Mouse (Mus musculus): ENCODE data around the gene Kcnj2. TPM values are rescaled to one million over a fixed set of nuclear protein-coding genes. Genes with fewer than 3 reads are reported as not detected.

Gene Kcnj2
- total RNA-seq (2014; rRNA removed; ENCODE audit: low replicate concordance), result 18.4 and 24.2 TPM in 2 replicates
- 7.1 TPM in 2 replicates for polyA plus RNA-seq (2015; fragmentation: Nextera tagmentation; extraction: Ambion mirVana)

GRCm38 (mm10) chr11:111065635-111066298, at the start of gene Kcnj2:
Gene Kcnj2 (plus strand): TSS chr11:111066164.
- H3K4me3 ChIP-seq (ENCODE audit: low read depth, low read length), result peak within 1 kb of the TSS; percentile 66
- peak; percentile 98 for ATAC-seq (ENCODE audit: insufficient read depth, low read depth)
- no peaks in the 10 kb centered on the region for H3K36me3 ChIP-seq (replicated peaks; ENCODE audit: control insufficient read depth, insufficient read depth, low read length)
- WGBS, result 1% methylated on average over 27 of the region's 28 CpGs
- TF ChIP-seq CTCF (IDR thresholded peaks at IDR 0.05; ENCODE audit: low read depth), result peak; percentile 5; the same call in 1 of the 2 replicates
- TF ChIP-seq EP300 (IDR thresholded peaks at IDR 0.05; ENCODE audit: low read depth), result no peak
- H3K27ac ChIP-seq (ENCODE audit: low read depth), result peak within 1 kb of the TSS; percentile 84
- DNase-seq (ENCODE audit: low spot score), result peak; percentile 94
- peaks cover 16% of the 10 kb centered on the region for H3K4me1 ChIP-seq (ENCODE audit: control insufficient read depth, insufficient read depth)
- no peaks in the 10 kb centered on the region for H3K9me3 ChIP-seq (replicated peaks; ENCODE audit: control insufficient read depth, low read length)
- H3K27me3 ChIP-seq (ENCODE audit: control insufficient read depth, insufficient read depth, low read length), result no peaks in the 10 kb centered on the region
- peak within 1 kb of the TSS; percentile 83 for H3K4me2 ChIP-seq (ENCODE audit: low read depth, low read length)
- H3K9ac ChIP-seq (replicated peaks; ENCODE audit: low read depth, low read length), result peak within 1 kb of the TSS; percentile 73

- whole genome bisulfite sequencing, result 78% methylated on average over 3 of the region's 3 CpGs
- Histone ChIP-seq H3K27me3 (ENCODE audit: control insufficient read depth, insufficient read depth, low read length) (no peaks in the 10 kb centered on the region), H3K9me3 (replicated peaks; ENCODE audit: control insufficient read depth, low read length) (no peaks in the 10 kb centered on the region), H3K4me1 (ENCODE audit: control insufficient read depth, insufficient read depth) (no peaks in the 10 kb centered on the region), H3K36me3 (replicated peaks; ENCODE audit: control insufficient read depth, insufficient read depth, low read length) (no peaks in the 10 kb centered on the region), H3K4me3 (ENCODE audit: low read depth, low read length) (no peak overlapping the region), H3K9ac (replicated peaks; ENCODE audit: low read depth, low read length) (no peak overlapping the region), H3K27ac (ENCODE audit: low read depth) (no peak overlapping the region), H3K4me2 (ENCODE audit: low read depth, low read length) (no peak overlapping the region)
- ATAC-seq (ENCODE audit: insufficient read depth, low read depth) (no peak), DNase-seq (ENCODE audit: low spot score) (no peak)
- TF ChIP-seq CTCF (IDR thresholded peaks at IDR 0.05; ENCODE audit: low read depth), result no peak
- TF ChIP-seq EP300 (IDR thresholded peaks at IDR 0.05; ENCODE audit: low read depth), result no peak
These were observed 49.8 kb upstream of the Kcnj2 start for GRCm38 (mm10) chr11:111016206-111016605.

- TF ChIP-seq CTCF (IDR thresholded peaks at IDR 0.05; ENCODE audit: low read depth), result no peak
- TF ChIP-seq EP300 (IDR thresholded peaks at IDR 0.05; ENCODE audit: low read depth), result no peak
- ATAC-seq (ENCODE audit: insufficient read depth, low read depth) (no peak), DNase-seq (ENCODE audit: low spot score) (no peak)
- no peaks in the 10 kb centered on the region for H3K36me3 ChIP-seq (replicated peaks; ENCODE audit: control insufficient read depth, insufficient read depth, low read length)
- no peak overlapping the region for H3K27ac ChIP-seq (ENCODE audit: low read depth)
- no peaks in the 10 kb centered on the region for H3K27me3 ChIP-seq (ENCODE audit: control insufficient read depth, insufficient read depth, low read length)
- H3K4me1 ChIP-seq (ENCODE audit: control insufficient read depth, insufficient read depth), result no peaks in the 10 kb centered on the region
- H3K9ac ChIP-seq (replicated peaks; ENCODE audit: low read depth, low read length), result no peak overlapping the region
- 61% methylated on average over 2 of the region's 2 CpGs for WGBS
- no peak overlapping the region for H3K4me2 ChIP-seq (ENCODE audit: low read depth, low read length)
- no peak overlapping the region for H3K4me3 ChIP-seq (ENCODE audit: low read depth, low read length)
- no peaks in the 10 kb centered on the region for H3K9me3 ChIP-seq (replicated peaks; ENCODE audit: control insufficient read depth, low read length)
These were observed 45.8 kb upstream of the Kcnj2 start for GRCm38 (mm10) chr11:111020211-111020610.

GRCm38 (mm10) chr11:111022681-111023281, 43.2 kb upstream of the Kcnj2 start:
- no peak for ATAC-seq (ENCODE audit: insufficient read depth, low read depth)
- Histone ChIP-seq H3K36me3 (replicated peaks; ENCODE audit: control insufficient read depth, insufficient read depth, low read length) (no peaks in the 10 kb centered on the region), H3K4me1 (ENCODE audit: control insufficient read depth, insufficient read depth) (no peaks in the 10 kb centered on the region), H3K4me3 (ENCODE audit: low read depth, low read length) (no peak overlapping the region), H3K9me3 (replicated peaks; ENCODE audit: control insufficient read depth, low read length) (no peaks in the 10 kb centered on the region), H3K27ac (ENCODE audit: low read depth) (no peak overlapping the region), H3K9ac (replicated peaks; ENCODE audit: low read depth, low read length) (no peak overlapping the region), H3K27me3 (ENCODE audit: control insufficient read depth, insufficient read depth, low read length) (no peaks in the 10 kb centered on the region), H3K4me2 (ENCODE audit: low read depth, low read length) (no peak overlapping the region)
- 71% methylated on average over 8 of the region's 8 CpGs for WGBS
- DNase-seq (ENCODE audit: low spot score), result no peak
- TF ChIP-seq EP300 (IDR thresholded peaks at IDR 0.05; ENCODE audit: low read depth) (no peak), CTCF (IDR thresholded peaks at IDR 0.05; ENCODE audit: low read depth) (no peak)

DNA sequence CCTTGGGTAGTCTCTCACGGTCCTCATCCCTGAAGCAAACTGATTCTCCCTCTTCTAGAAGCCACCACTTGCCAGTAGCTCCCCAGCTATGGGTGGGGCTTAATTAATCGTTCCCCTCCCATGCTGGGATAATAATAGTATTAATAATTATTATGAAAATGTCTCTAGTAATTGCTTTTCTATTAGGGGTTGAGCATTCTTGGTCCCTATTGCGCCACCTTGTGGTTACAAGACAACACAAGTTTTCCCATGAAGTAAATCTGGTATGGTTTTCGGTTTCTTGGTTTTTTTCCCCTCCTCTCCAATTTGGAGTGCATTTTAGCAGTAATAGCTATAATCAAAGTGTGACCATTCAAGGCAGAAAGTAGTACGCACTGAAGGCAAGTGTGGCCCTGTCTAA, 23.8 kb upstream of the Kcnj2 start:
- Histone ChIP-seq H3K27ac (ENCODE audit: low read depth) (no peak overlapping the region), H3K4me2 (ENCODE audit: low read depth, low read length) (no peak overlapping the region), H3K4me1 (ENCODE audit: control insufficient read depth, insufficient read depth) (no peaks in the 10 kb centered on the region), H3K9ac (replicated peaks; ENCODE audit: low read depth, low read length) (no peak overlapping the region), H3K4me3 (ENCODE audit: low read depth, low read length) (no peak overlapping the region), H3K9me3 (replicated peaks; ENCODE audit: control insufficient read depth, low read length) (no peaks in the 10 kb centered on the region), H3K27me3 (ENCODE audit: control insufficient read depth, insufficient read depth, low read length) (no peaks in the 10 kb centered on the region), H3K36me3 (replicated peaks; ENCODE audit: control insufficient read depth, insufficient read depth, low read length) (no peaks in the 10 kb centered on the region)
- WGBS, result 35% methylated on average over 5 of the region's 5 CpGs
- peak; percentile 26 for DNase-seq (ENCODE audit: low spot score)
- no peak for ATAC-seq (ENCODE audit: insufficient read depth, low read depth)
- peak; percentile 62 for TF ChIP-seq CTCF (IDR thresholded peaks at IDR 0.05; ENCODE audit: low read depth)
- TF ChIP-seq EP300 (IDR thresholded peaks at IDR 0.05; ENCODE audit: low read depth), result no peak
